Mouse (Mus musculus) liver, postnatal 0 days (tissue): Measurements from ENCODE around the gene Tchhl1.

ENCODE experiments used
- CTCF ChIP-seq: sonication (generic); IDR thresholded peaks from 2 replicates; pipeline ENCODE4 v1.5.1; 2016; ENCODE audit warnings: antibody characterized with exemption, low read depth
- EP300 ChIP-seq: IDR thresholded peaks from 2 replicates; pipeline ENCODE4 v1.6.1; 2016; ENCODE audit warnings: antibody characterized with exemption, low read depth, mild to moderate bottlenecking

GRCm38 (mm10) chr3:93444343-93445164 is 24.0 kb upstream of the Tchhl1 start:
- TF ChIP-seq CTCF (no peak), EP300 (no peak)
